Mouse (Mus musculus) heart, postnatal 0 days (tissue): ENCODE results near the gene Zfp39.

Experiments
- CTCF ChIP-seq: IDR thresholded peaks from 2 replicates; pipeline ENCODE4 v1.5.1; 2016; ENCODE audit warnings: antibody characterized with exemption, control low read depth, low read depth
- EP300 ChIP-seq: IDR thresholded peaks from 2 replicates; pipeline ENCODE4 v1.6.1; 2016; ENCODE audit warnings: antibody characterized with exemption, low read depth

DNA sequence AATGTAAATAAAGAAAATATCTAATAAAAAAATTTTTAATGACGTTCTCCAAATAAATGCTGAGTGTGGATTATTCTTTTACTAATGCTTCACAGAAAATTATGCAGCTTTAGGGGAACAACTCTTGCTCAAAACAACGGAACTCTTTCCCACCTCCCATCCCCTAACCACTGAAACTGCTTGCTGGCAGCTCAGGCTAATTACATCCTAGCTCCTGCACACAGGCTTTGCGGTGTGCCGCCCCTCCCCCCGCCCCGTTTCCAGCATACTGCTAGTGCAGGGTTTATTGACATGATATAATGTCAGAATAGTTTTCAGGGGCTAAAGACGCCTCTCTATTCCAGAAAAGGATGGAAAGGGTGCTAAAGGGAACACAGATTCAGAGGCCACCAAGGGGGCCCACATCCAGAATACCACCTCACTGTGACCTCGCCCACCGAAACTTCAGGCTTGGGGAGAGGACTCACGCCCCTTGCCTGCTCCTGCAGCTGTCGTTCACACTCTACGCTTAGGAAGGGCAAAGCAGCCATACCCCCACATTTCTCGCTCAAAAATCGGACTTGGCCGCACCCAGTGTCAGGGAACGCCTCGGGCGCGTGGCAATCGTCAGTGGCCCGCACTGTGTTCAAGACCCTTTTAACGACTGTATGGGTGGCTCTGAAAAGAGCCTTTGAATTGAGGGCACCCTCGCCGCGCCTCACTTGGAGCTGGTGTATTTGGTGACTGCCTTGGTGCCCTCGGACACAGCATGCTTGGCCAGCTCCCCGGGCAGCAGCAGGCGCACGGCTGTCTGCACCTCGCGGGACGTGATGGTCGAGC is 49.5 kb upstream of the Zfp39 start:
- no peak for TF ChIP-seq CTCF
- no peak for TF ChIP-seq EP300
